Mouse (Mus musculus): Measurements from ENCODE around the gene Schip1. TPM values are rescaled to one million over a fixed set of nuclear protein-coding genes. Genes with fewer than 3 reads are reported as not detected.

Schip1 gene
- polyA plus RNA-seq, 1 experiment from 2014 or later: 43.8 TPM

GRCm38 (mm10) chr3:68606730-68607129 lies 542.1 kb downstream of the Schip1 start:
- Histone ChIP-seq H3K36me3 (ENCODE audit: insufficient read depth) (no peaks in the 10 kb centered on the region), H3K4me1 (ENCODE audit: insufficient read depth) (0 out of 2 replicates have a peak, but pooled peaks cover 3% of the 10 kb centered on the region), H3K27me3 (ENCODE audit: insufficient read depth, low read length) (no peaks in the 10 kb centered on the region), H3K4me3 (ENCODE audit: low read depth, low read length) (no peak overlapping the region), H3K9ac (no peak overlapping the region), H3K4me2 (no peak overlapping the region), H3K9me3 (ENCODE audit: low read depth, low read length) (no peaks in the 10 kb centered on the region), H3K27ac (ENCODE audit: low read depth) (no peak overlapping the region)
- 93% methylated on average over 8 of the region's 8 CpGs for WGBS
- no peak for TF ChIP-seq CTCF (IDR thresholded peaks at IDR 0.05; ENCODE audit: low read depth)
- no peak for DNase-seq
- ATAC-seq (ENCODE audit: insufficient read depth): no peak

GRCm38 (mm10) chr3:68607336-68607735 lies 542.7 kb downstream of the Schip1 start:
- Histone ChIP-seq H3K9me3 (ENCODE audit: low read depth, low read length) (no peaks in the 10 kb centered on the region), H3K27me3 (ENCODE audit: insufficient read depth, low read length) (no peaks in the 10 kb centered on the region), H3K9ac (no peak overlapping the region), H3K27ac (ENCODE audit: low read depth) (no peak overlapping the region), H3K4me2 (no peak overlapping the region), H3K4me1 (ENCODE audit: insufficient read depth) (no peaks in the 10 kb centered on the region), H3K4me3 (ENCODE audit: low read depth, low read length) (no peak overlapping the region), H3K36me3 (ENCODE audit: insufficient read depth) (no peaks in the 10 kb centered on the region)
- ATAC-seq (ENCODE audit: insufficient read depth): no peak
- no peak for TF ChIP-seq CTCF (IDR thresholded peaks at IDR 0.05; ENCODE audit: low read depth)
- DNase-seq: no peak
- WGBS: 81% methylated on average over 8 of the region's 8 CpGs

- WGBS: 77% methylated on average over 19 of the region's 19 CpGs
These were observed 544.4 kb downstream of the Schip1 start for GRCm38 (mm10) chr3:68608848-68609497.

GRCm38 (mm10) chr3:68610011-68610410 lies 545.4 kb downstream of the Schip1 start:
- H3K9ac ChIP-seq: no peak overlapping the region
- no peak for ATAC-seq (ENCODE audit: insufficient read depth)
- 43% methylated on average over 6 of the region's 6 CpGs for WGBS

More at GRCm38 (mm10) chr3:68608848-68609497, 544.4 kb downstream of the Schip1 start:
- H3K4me2 ChIP-seq: no peak overlapping the region
- no peaks in the 10 kb centered on the region for H3K4me1 ChIP-seq (ENCODE audit: insufficient read depth)
- H3K27me3 ChIP-seq (ENCODE audit: insufficient read depth, low read length): no peaks in the 10 kb centered on the region
- no peaks in the 10 kb centered on the region for H3K9me3 ChIP-seq (ENCODE audit: low read depth, low read length)
- H3K4me3 ChIP-seq (ENCODE audit: low read depth, low read length): no peak overlapping the region
- DNase-seq: no peak
- no peak overlapping the region for H3K9ac ChIP-seq
- peak; percentile 33; the same call in 1 of the 2 replicates for ATAC-seq (ENCODE audit: insufficient read depth)
- no peaks in the 10 kb centered on the region for H3K36me3 ChIP-seq (ENCODE audit: insufficient read depth)
- TF ChIP-seq CTCF (IDR thresholded peaks at IDR 0.05; ENCODE audit: low read depth): no peak
- H3K27ac ChIP-seq (ENCODE audit: low read depth): no peak overlapping the region

GRCm38 (mm10) chr3:68610598-68611261 lies 546.1 kb downstream of the Schip1 start:
- H3K27ac ChIP-seq (ENCODE audit: low read depth): no peak overlapping the region
- DNase-seq: no peak
- H3K36me3 ChIP-seq (ENCODE audit: insufficient read depth): no peaks in the 10 kb centered on the region
- no peak overlapping the region for H3K9ac ChIP-seq
- H3K4me2 ChIP-seq: no peak overlapping the region
- WGBS: 86% methylated on average over 11 of the region's 11 CpGs
- no peak for TF ChIP-seq CTCF (IDR thresholded peaks at IDR 0.05; ENCODE audit: low read depth)
- H3K9me3 ChIP-seq (ENCODE audit: low read depth, low read length): no peaks in the 10 kb centered on the region
- ATAC-seq (ENCODE audit: insufficient read depth): no peak
- no peak overlapping the region for H3K4me3 ChIP-seq (ENCODE audit: low read depth, low read length)
- H3K27me3 ChIP-seq (ENCODE audit: insufficient read depth, low read length): no peaks in the 10 kb centered on the region
- no peaks in the 10 kb centered on the region for H3K4me1 ChIP-seq (ENCODE audit: insufficient read depth)

More at GRCm38 (mm10) chr3:68610011-68610410, 545.4 kb downstream of the Schip1 start:
- DNase-seq: peak; percentile 49
- no peaks in the 10 kb centered on the region for H3K9me3 ChIP-seq (ENCODE audit: low read depth, low read length)
- no peaks in the 10 kb centered on the region for H3K4me1 ChIP-seq (ENCODE audit: insufficient read depth)
- H3K36me3 ChIP-seq (ENCODE audit: insufficient read depth): no peaks in the 10 kb centered on the region
- no peak overlapping the region for H3K27ac ChIP-seq (ENCODE audit: low read depth)
- no peak overlapping the region for H3K4me3 ChIP-seq (ENCODE audit: low read depth, low read length)
- no peaks in the 10 kb centered on the region for H3K27me3 ChIP-seq (ENCODE audit: insufficient read depth, low read length)
- no peak for TF ChIP-seq CTCF (IDR thresholded peaks at IDR 0.05; ENCODE audit: low read depth)
- no peak overlapping the region for H3K4me2 ChIP-seq

GRCm38 (mm10) chr3:68615042-68615810 lies 550.6 kb downstream of the Schip1 start:
- no peak overlapping the region for H3K4me2 ChIP-seq
- H3K27ac ChIP-seq (ENCODE audit: low read depth): no peak overlapping the region
- H3K4me3 ChIP-seq (ENCODE audit: low read depth, low read length): no peak overlapping the region
- no peak overlapping the region for H3K9ac ChIP-seq
- H3K9me3 ChIP-seq (ENCODE audit: low read depth, low read length): no peaks in the 10 kb centered on the region
- DNase-seq (peak; percentile 86), ATAC-seq (ENCODE audit: insufficient read depth) (peak; percentile 38; the same call in 1 of the 2 replicates)
- peak; percentile 61 for TF ChIP-seq CTCF (IDR thresholded peaks at IDR 0.05; ENCODE audit: low read depth)
- no peaks in the 10 kb centered on the region for H3K36me3 ChIP-seq (ENCODE audit: insufficient read depth)
- WGBS: 71% methylated on average over 10 of the region's 10 CpGs
- H3K4me1 ChIP-seq (ENCODE audit: insufficient read depth): no peaks in the 10 kb centered on the region
- no peaks in the 10 kb centered on the region for H3K27me3 ChIP-seq (ENCODE audit: insufficient read depth, low read length)

GRCm38 (mm10) chr3:68616363-68616762 lies 551.8 kb downstream of the Schip1 start:
- no peak for ATAC-seq (ENCODE audit: insufficient read depth)
- 63% methylated on average over 12 of the region's 12 CpGs for WGBS
- no peak overlapping the region for H3K27ac ChIP-seq (ENCODE audit: low read depth)

More at GRCm38 (mm10) chr3:68616363-68616762, 551.8 kb downstream of the Schip1 start:
- Histone ChIP-seq H3K27me3 (ENCODE audit: insufficient read depth, low read length) (no peaks in the 10 kb centered on the region), H3K9me3 (ENCODE audit: low read depth, low read length) (no peaks in the 10 kb centered on the region), H3K4me3 (ENCODE audit: low read depth, low read length) (no peak overlapping the region), H3K9ac (no peak overlapping the region), H3K36me3 (ENCODE audit: insufficient read depth) (peaks cover 8% of the 10 kb centered on the region; the same call in 1 of the 2 replicates), H3K4me2 (no peak overlapping the region), H3K4me1 (ENCODE audit: insufficient read depth) (no peaks in the 10 kb centered on the region)
- no peak for DNase-seq
- no peak for TF ChIP-seq CTCF (IDR thresholded peaks at IDR 0.05; ENCODE audit: low read depth)

All from lung, embryonic 14.5 days (tissue).